Mouse (Mus musculus): ENCODE measurements around the gene Ttll5.

DNA sequence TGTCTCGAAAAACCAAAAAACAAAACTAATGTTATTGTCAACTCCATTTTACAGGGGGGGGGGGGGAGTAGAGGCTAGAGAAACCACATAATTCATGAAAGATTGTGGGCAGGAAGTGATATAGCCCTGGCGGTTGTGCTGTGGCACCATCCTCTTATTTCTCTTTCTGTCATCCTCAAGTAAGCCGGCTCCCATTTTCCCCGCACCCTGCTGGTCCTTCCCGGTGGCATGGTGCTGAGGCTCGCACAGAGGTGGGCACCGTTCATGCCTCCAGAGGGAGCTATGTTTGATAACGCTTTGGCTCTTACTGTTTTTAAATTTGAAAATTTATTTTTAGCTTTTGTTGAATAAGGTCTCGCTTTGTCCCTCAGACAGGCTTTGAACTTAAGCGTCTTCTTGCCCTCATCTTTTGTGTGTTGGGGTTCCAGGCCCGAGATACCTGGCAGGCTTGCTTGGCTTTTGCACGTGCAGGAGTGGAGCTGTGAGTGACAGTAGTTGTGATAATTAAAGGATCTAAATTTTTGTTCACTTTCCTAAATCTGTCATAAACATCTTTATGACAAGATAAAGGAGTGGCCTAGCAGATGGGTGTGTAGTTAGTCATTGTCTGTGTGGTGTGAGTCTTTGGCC is 15.0 kb downstream of the Ttll5 start:
- TF ChIP-seq CTCF (IDR thresholded peaks at IDR 0.05; ENCODE audit: extremely low read depth, insufficient read depth, low read length) (no peak), POLR2A (IDR thresholded peaks at IDR 0.05; ENCODE audit: extremely low read depth, insufficient read depth, low read length) (no peak)
